Mouse (Mus musculus) kidney, postnatal 0 days (tissue): Measurements from ENCODE around the gene Sh3bp4. TPM values are rescaled to one million over a fixed set of nuclear protein-coding genes. Genes with fewer than 3 reads are reported as not detected.

Experiments used
- ATAC-seq: fragments of 200-750 bp; cut with Nextera tagmentation; replicated peaks from 2 replicates; pipeline ENCODE4 v1.8.0; 2017; ENCODE audit warnings: low read depth, moderate number of reproducible peaks, moderate TSS enrichment, moderate library complexity; ENCODE audit not compliant: low FRiP score
- DNase-seq: peaks from one replicate; pipeline ENCODE4 v3.0.0-alpha.2; 2016; ENCODE audit warnings: low spot score
- H3K27ac ChIP-seq: fragments of 300-500 bp; sonication (generic); 2 replicates; pipeline ENCODE4 v1.5.1; 2014; ENCODE audit warnings: mild to moderate bottlenecking
- H3K27me3 ChIP-seq: fragments of 300-500 bp; sonication (generic); 2 replicates; pipeline ENCODE4 v1.6.1; 2014; ENCODE audit warnings: low read length, mixed read lengths; ENCODE audit not compliant: insufficient read depth
- H3K36me3 ChIP-seq: fragments of 300-500 bp; sonication (generic); 2 replicates; pipeline ENCODE4 v1.6.1; 2014; ENCODE audit warnings: low read length, mixed read lengths; ENCODE audit not compliant: insufficient read depth
- H3K4me1 ChIP-seq: fragments of 300-500 bp; sonication (generic); replicated peaks from 2 replicates; pipeline ENCODE4 v1.6.1; 2014; ENCODE audit warnings: antibody characterized with exemption, low read length, mixed read lengths; ENCODE audit not compliant: insufficient read depth
- H3K4me2 ChIP-seq: fragments of 300-500 bp; sonication (generic); 2 replicates; pipeline ENCODE4 v1.6.1; 2014; ENCODE audit warnings: mild to moderate bottlenecking, low read length, moderate library complexity, mixed read lengths
- H3K4me3 ChIP-seq: fragments of 300-500 bp; sonication (generic); replicated peaks from 2 replicates; pipeline ENCODE4 v1.5.1; 2014; ENCODE audit warnings: low read depth, low read length
- H3K9ac ChIP-seq: fragments of 300-500 bp; sonication (generic); 2 replicates; pipeline ENCODE4 v1.6.1; 2014; ENCODE audit warnings: low read depth, low read length
- H3K9me3 ChIP-seq: fragments of 300-500 bp; sonication (generic); replicated peaks from 2 replicates; pipeline ENCODE4 v1.6.1; 2016; ENCODE audit warnings: low read length, inconsistent platforms, mixed read lengths
- CTCF ChIP-seq: IDR thresholded peaks from 2 replicates; pipeline ENCODE4 v1.5.1; 2016; ENCODE audit warnings: antibody characterized with exemption, low read depth, mild to moderate bottlenecking, moderate library complexity
- WGBS: fragments of 180-500 bp; shearing (Covaris S2); extraction: QIAGEN DNeasy Blood & Tissue Kit; methylation state at CpG from one replicate; pipeline ENCODE4 v1.1.7; 2014; 5-methylcytosine and 5-hydroxymethylcytosine counted together
- polyA plus RNA-seq: library from polyadenylated mRNA; unstranded; fragments of >200 nt; fragmentation: Nextera tagmentation; extraction: Ambion mirVana; gene quantifications from 2 replicates; pipeline ENCODE4 v1.2.1, GENCODE M21; 2015

Gene Sh3bp4
- polyA plus RNA-seq, 1 experiment from 2014 or later, result 22.7 TPM

- Histone ChIP-seq H3K36me3 (no peaks in the 10 kb centered on the region), H3K27me3 (no peaks in the 10 kb centered on the region), H3K9ac (no peak overlapping the region), H3K9me3 (no peaks in the 10 kb centered on the region), H3K27ac (no peak overlapping the region), H3K4me3 (no peak overlapping the region), H3K4me1 (no peaks in the 10 kb centered on the region), H3K4me2 (no peak overlapping the region)
- DNase-seq (no peak), ATAC-seq (no peak)
- peak; percentile 61 for TF ChIP-seq CTCF
- 70% methylated on average over 2 of the region's 2 CpGs for WGBS
These were observed 105.1 kb downstream of the Sh3bp4 start for GRCm38 (mm10) chr1:89175355-89175754.

- ATAC-seq, result 0 out of 2 replicates have a peak, but pooled peaks have one; percentile 40
- TF ChIP-seq CTCF, result no peak
- H3K9ac ChIP-seq, result no peak overlapping the region
- H3K27me3 ChIP-seq, result no peaks in the 10 kb centered on the region
- no peaks in the 10 kb centered on the region for H3K36me3 ChIP-seq
- H3K4me2 ChIP-seq, result peak overlapping the region; percentile 13; the same call in 1 of the 2 replicates
- 24% methylated on average over 9 of the region's 9 CpGs for WGBS
- peak; percentile 63 for DNase-seq
- H3K4me3 ChIP-seq, result no peak overlapping the region
- H3K9me3 ChIP-seq, result no peaks in the 10 kb centered on the region
- no peak overlapping the region; the same call in 1 of the 2 replicates for H3K27ac ChIP-seq
- 0 out of 2 replicates have a peak, but pooled peaks cover 3% of the 10 kb centered on the region for H3K4me1 ChIP-seq
These were observed 113.1 kb downstream of the Sh3bp4 start for GRCm38 (mm10) chr1:89183261-89183831.

- Histone ChIP-seq H3K4me3 (no peak overlapping the region), H3K27ac (no peak overlapping the region), H3K27me3 (no peaks in the 10 kb centered on the region), H3K9me3 (no peaks in the 10 kb centered on the region), H3K9ac (no peak overlapping the region), H3K36me3 (no peaks in the 10 kb centered on the region), H3K4me2 (no peak overlapping the region), H3K4me1 (0 out of 2 replicates have a peak, but pooled peaks cover 3% of the 10 kb centered on the region)
- no peak for TF ChIP-seq CTCF
- DNase-seq (no peak), ATAC-seq (no peak)
- 91% methylated on average over 6 of the region's 6 CpGs for WGBS
These were observed 114.0 kb downstream of the Sh3bp4 start for GRCm38 (mm10) chr1:89184111-89184785.

- DNase-seq (no peak), ATAC-seq (no peak)
- Histone ChIP-seq H3K27ac (no peak overlapping the region), H3K9me3 (no peaks in the 10 kb centered on the region), H3K36me3 (no peaks in the 10 kb centered on the region), H3K4me3 (no peak overlapping the region), H3K4me2 (no peak overlapping the region), H3K27me3 (no peaks in the 10 kb centered on the region), H3K9ac (no peak overlapping the region), H3K4me1 (peaks cover 3% of the 10 kb centered on the region; the same call in 1 of the 2 replicates)
- TF ChIP-seq CTCF, result no peak
These were observed 114.6 kb downstream of the Sh3bp4 start for GRCm38 (mm10) chr1:89184839-89185238.

GRCm38 (mm10) chr1:89187441-89187840, 117.2 kb downstream of the Sh3bp4 start:
- TF ChIP-seq CTCF, result no peak
- no peaks in the 10 kb centered on the region for H3K36me3 ChIP-seq
- no peaks in the 10 kb centered on the region for H3K27me3 ChIP-seq
- no peak overlapping the region for H3K9ac ChIP-seq
- no peak overlapping the region for H3K4me3 ChIP-seq
- DNase-seq (no peak), ATAC-seq (no peak)
- no peaks in the 10 kb centered on the region for H3K9me3 ChIP-seq
- no peak overlapping the region for H3K4me2 ChIP-seq
- H3K27ac ChIP-seq, result no peak overlapping the region
- 88% methylated on average over 7 of the region's 7 CpGs for WGBS
- peaks cover 7% of the 10 kb centered on the region for H3K4me1 ChIP-seq

- ATAC-seq (no peak), DNase-seq (no peak)
- Histone ChIP-seq H3K4me1 (peaks cover 8% of the 10 kb centered on the region), H3K27me3 (no peaks in the 10 kb centered on the region), H3K4me3 (no peak overlapping the region), H3K36me3 (no peaks in the 10 kb centered on the region), H3K9ac (no peak overlapping the region), H3K9me3 (no peaks in the 10 kb centered on the region), H3K27ac (no peak overlapping the region), H3K4me2 (no peak overlapping the region)
- no peak for TF ChIP-seq CTCF
- 52% methylated on average over 4 of the region's 4 CpGs for WGBS
These were observed 117.9 kb downstream of the Sh3bp4 start for GRCm38 (mm10) chr1:89188091-89188490.
